Mouse (Mus musculus) midbrain, postnatal 0 days (tissue): Measurements from ENCODE around the gene Mast2. TPM values are rescaled to one million over a fixed set of nuclear protein-coding genes. Genes with fewer than 3 reads are reported as not detected.

Experiments
- ATAC-seq: fragments of 200-750 bp; cut with Nextera tagmentation; 2 replicates; pipeline ENCODE4 v1.8.0; 2017; ENCODE audit warnings: moderate number of reproducible peaks, mild to moderate bottlenecking, moderate TSS enrichment, moderate library complexity; ENCODE audit not compliant: low FRiP score
- DNase-seq: peaks from one replicate; pipeline ENCODE4 v3.0.0-alpha.2; 2015; ENCODE audit warnings: low spot score
- H3K27ac ChIP-seq: fragments of 300-500 bp; sonication (generic); 2 replicates; pipeline ENCODE4 v1.5.1; 2014; ENCODE audit warnings: low read depth, mild to moderate bottlenecking, low read length, mixed read lengths
- H3K27me3 ChIP-seq: fragments of 300-500 bp; sonication (generic); 2 replicates; pipeline ENCODE4 v1.6.1; 2014; ENCODE audit warnings: low read length, control low read depth, mixed read lengths; ENCODE audit not compliant: insufficient read depth
- H3K36me3 ChIP-seq: fragments of 300-500 bp; sonication (generic); 2 replicates; pipeline ENCODE4 v1.6.1; 2014; ENCODE audit warnings: low read length, control low read depth, mixed read lengths; ENCODE audit not compliant: insufficient read depth
- H3K4me1 ChIP-seq: fragments of 300-500 bp; sonication (generic); 2 replicates; pipeline ENCODE4 v1.6.1; 2014; ENCODE audit warnings: mild to moderate bottlenecking, control low read depth, antibody characterized with exemption, low read length, mixed read lengths; ENCODE audit not compliant: insufficient read depth
- H3K4me2 ChIP-seq: fragments of 300-500 bp; sonication (generic); 2 replicates; pipeline ENCODE4 v1.6.1; 2014; ENCODE audit warnings: low read depth, mild to moderate bottlenecking, low read length, mixed read lengths; ENCODE audit not compliant: poor library complexity, severe bottlenecking
- H3K4me3 ChIP-seq: fragments of 300-500 bp; sonication (generic); 2 replicates; pipeline ENCODE4 v1.5.1; 2014; ENCODE audit warnings: low read depth, mild to moderate bottlenecking, low read length, moderate library complexity
- H3K9ac ChIP-seq: fragments of 300-500 bp; sonication (generic); replicated peaks from 2 replicates; pipeline ENCODE4 v1.6.1; 2014; ENCODE audit warnings: mild to moderate bottlenecking, low read length, moderate library complexity, mixed read lengths; ENCODE audit not compliant: poor library complexity, severe bottlenecking
- H3K9me3 ChIP-seq: fragments of 300-500 bp; sonication (generic); 2 replicates; pipeline ENCODE4 v1.6.1; 2016; ENCODE audit warnings: low read length, control low read depth
- CTCF ChIP-seq: IDR thresholded peaks from 2 replicates; pipeline ENCODE4 v1.5.1; 2016; ENCODE audit warnings: antibody characterized with exemption, mild to moderate bottlenecking
- WGBS: fragments of 180-500 bp; shearing (Covaris S2); extraction: QIAGEN DNeasy Blood & Tissue Kit; methylation state at CpG from one replicate; pipeline ENCODE4 v1.1.7; 2014; 5-methylcytosine and 5-hydroxymethylcytosine counted together
- polyA plus RNA-seq: library from polyadenylated mRNA; unstranded; fragments of >200 nt; fragmentation: Nextera tagmentation; extraction: Ambion mirVana; gene quantifications from 2 replicates; pipeline ENCODE4 v1.2.1, GENCODE M21; 2015
- total RNA-seq: library from RNA; depleted of rRNA; stranded (reverse); fragments of >200 nt; gene quantifications from 2 replicates; pipeline ENCODE4 v1.2.3, GENCODE M21; 2014

Mast2 gene
- total and polyA plus RNA-seq, 2 experiments from 2014 or later = 30.3 to 95.8 TPM

- no peak overlapping the region for H3K9ac ChIP-seq
- no peaks in the 10 kb centered on the region for H3K9me3 ChIP-seq
- H3K4me1 ChIP-seq = no peaks in the 10 kb centered on the region
- 97% methylated on average over 4 of the region's 4 CpGs for WGBS
- no peaks in the 10 kb centered on the region for H3K36me3 ChIP-seq
- no peak overlapping the region for H3K27ac ChIP-seq
- H3K4me3 ChIP-seq = no peak overlapping the region
- no peak for DNase-seq
- H3K4me2 ChIP-seq = no peak overlapping the region
- peak; percentile 41 for TF ChIP-seq CTCF
- H3K27me3 ChIP-seq = no peaks in the 10 kb centered on the region
- no peak for ATAC-seq
Measured at GRCm38 (mm10) chr4:116435626-116436025, 28.4 kb downstream of the Mast2 start.

DNA sequence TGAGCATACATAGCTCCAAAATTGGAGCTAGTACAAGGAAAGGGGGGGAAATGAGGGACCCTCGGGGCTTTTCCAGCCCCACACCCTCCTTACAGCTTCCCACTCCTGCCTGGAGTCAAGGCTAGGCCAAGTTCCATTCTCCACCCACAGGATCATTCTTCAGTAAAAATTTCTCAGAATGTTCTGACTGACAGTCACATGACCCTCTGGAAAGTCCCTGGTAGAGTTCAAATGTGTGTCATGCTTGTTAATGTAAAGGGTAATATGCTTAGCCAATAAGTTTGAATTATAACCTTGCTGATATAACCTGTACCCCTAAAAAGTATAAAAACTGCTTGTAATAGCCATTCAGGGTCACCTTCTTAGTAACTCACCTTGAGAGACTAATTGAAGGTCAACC, 41.8 kb downstream of the Mast2 start:
- DNase-seq (no peak), ATAC-seq (no peak)
- no peak overlapping the region for H3K4me3 ChIP-seq
- H3K27ac ChIP-seq = no peak overlapping the region
- H3K4me2 ChIP-seq = no peak overlapping the region
- no peak overlapping the region for H3K9ac ChIP-seq
- no peak for TF ChIP-seq CTCF
- no peaks in the 10 kb centered on the region for H3K27me3 ChIP-seq
- H3K36me3 ChIP-seq = 0 out of 2 replicates have a peak, but pooled peaks cover 4% of the 10 kb centered on the region
- H3K4me1 ChIP-seq = no peaks in the 10 kb centered on the region
- no peaks in the 10 kb centered on the region for H3K9me3 ChIP-seq
- whole genome bisulfite sequencing = 89% methylated on average over 1 of the region's 1 CpGs

- Histone ChIP-seq H3K4me3 (no peak overlapping the region), H3K4me2 (no peak overlapping the region), H3K27me3 (no peaks in the 10 kb centered on the region), H3K4me1 (no peaks in the 10 kb centered on the region), H3K27ac (no peak overlapping the region), H3K36me3 (0 out of 2 replicates have a peak, but pooled peaks cover 4% of the 10 kb centered on the region), H3K9ac (no peak overlapping the region), H3K9me3 (no peaks in the 10 kb centered on the region)
- TF ChIP-seq CTCF = no peak
- ATAC-seq (no peak), DNase-seq (no peak)
- 93% methylated on average over 3 of the region's 3 CpGs for WGBS
Measured at GRCm38 (mm10) chr4:116421170-116421569, 42.8 kb downstream of the Mast2 start.

GRCm38 (mm10) chr4:116412993-116413392, 51.0 kb downstream of the Mast2 start:
- Histone ChIP-seq H3K9me3 (no peaks in the 10 kb centered on the region), H3K36me3 (no peaks in the 10 kb centered on the region), H3K27me3 (no peaks in the 10 kb centered on the region), H3K4me2 (no peak overlapping the region), H3K4me1 (no peaks in the 10 kb centered on the region), H3K9ac (no peak overlapping the region), H3K27ac (no peak overlapping the region), H3K4me3 (no peak overlapping the region)
- DNase-seq (no peak), ATAC-seq (no peak)
- TF ChIP-seq CTCF = no peak
- WGBS = 56% methylated on average over 1 of the region's 1 CpGs

DNA sequence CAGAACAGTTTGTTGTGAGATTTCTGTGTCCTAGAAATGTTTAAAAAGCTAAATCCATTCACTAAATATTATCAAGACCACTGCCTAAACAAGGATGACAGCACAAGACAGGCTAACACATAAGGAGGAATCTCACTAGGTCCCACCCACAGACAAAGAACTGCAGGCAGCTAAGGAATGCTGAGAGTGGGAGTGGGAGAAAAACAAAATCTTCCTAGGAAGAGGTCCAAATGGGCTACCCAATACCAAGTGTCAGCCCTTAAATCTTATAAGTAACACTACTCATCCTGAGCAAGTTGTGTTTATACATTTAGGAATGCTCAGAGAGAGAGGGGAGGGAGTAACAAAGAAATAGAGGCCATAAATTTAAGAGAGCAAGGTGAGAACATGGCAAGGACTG, 52.6 kb downstream of the Mast2 start:
- no peaks in the 10 kb centered on the region for H3K27me3 ChIP-seq
- H3K27ac ChIP-seq = no peak overlapping the region

GRCm38 (mm10) chr4:116406668-116407067, 57.3 kb downstream of the Mast2 start:
- TF ChIP-seq CTCF = no peak
- Histone ChIP-seq H3K9me3 (no peaks in the 10 kb centered on the region), H3K36me3 (no peaks in the 10 kb centered on the region), H3K4me2 (peak overlapping the region; percentile 22; the same call in 1 of the 2 replicates), H3K4me1 (0 out of 2 replicates have a peak, but pooled peaks cover 2% of the 10 kb centered on the region), H3K27ac (0 out of 2 replicates have a peak overlapping the region, but pooled peaks have one; percentile 43), H3K9ac (no peak overlapping the region), H3K4me3 (no peak overlapping the region), H3K27me3 (no peaks in the 10 kb centered on the region)
- 52% methylated on average over 2 of the region's 2 CpGs for WGBS
- DNase-seq (peak; percentile 9), ATAC-seq (no peak)

More for the DNA sequence above, 52.6 kb downstream of the Mast2 start:
- Histone ChIP-seq H3K4me1 (0 out of 2 replicates have a peak, but pooled peaks cover 2% of the 10 kb centered on the region), H3K4me3 (no peak overlapping the region), H3K9ac (no peak overlapping the region), H3K36me3 (no peaks in the 10 kb centered on the region), H3K4me2 (no peak overlapping the region), H3K9me3 (no peaks in the 10 kb centered on the region)
- TF ChIP-seq CTCF = no peak
- DNase-seq (no peak), ATAC-seq (no peak)
